Mouse (Mus musculus) c-Kit-negative CD71-positive TER-119-positive erythroid progenitor cells, embryonic 14.5 days (primary cell): Measurements from ENCODE around the gene Map2k2.
"Not testable (repeated sequence)": the region's sequence is repeated elsewhere in the genome, so short reads cannot be mapped to it uniquely, and the experiment has no call there.

Source experiments
- DNase-seq: peaks from one replicate; pipeline ENCODE4 v3.0.0-alpha.2; 2013; ENCODE audit warnings: low read depth, low spot score

The Map2k2 gene

DNA sequence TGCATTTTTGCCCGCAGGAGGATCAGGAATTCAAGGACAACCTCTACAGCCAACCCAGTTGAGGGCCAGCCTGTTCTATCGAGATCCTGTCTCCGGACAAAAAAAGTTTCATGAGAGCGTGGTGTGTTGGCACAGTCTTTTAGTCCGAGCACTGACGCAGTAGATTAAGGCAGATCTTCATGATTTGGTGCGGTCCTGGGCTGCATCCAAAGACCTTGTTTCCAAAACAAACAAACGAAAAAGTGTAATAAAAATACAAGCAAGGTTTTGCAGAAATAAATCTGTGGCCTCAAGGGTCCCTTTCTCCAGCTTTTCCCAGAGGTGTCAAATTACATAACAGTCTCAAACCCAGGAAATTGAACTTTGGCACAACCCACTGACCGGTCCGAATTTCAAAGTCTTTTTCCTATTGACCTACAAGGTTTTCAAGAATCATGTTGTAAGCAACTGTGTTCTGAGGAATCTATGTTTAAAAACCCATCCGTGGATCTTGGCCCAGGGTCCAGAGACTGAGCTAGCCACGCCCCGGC lies 70.3 kb downstream of the Map2k2 start:
- DNase-seq = no peak

DNA sequence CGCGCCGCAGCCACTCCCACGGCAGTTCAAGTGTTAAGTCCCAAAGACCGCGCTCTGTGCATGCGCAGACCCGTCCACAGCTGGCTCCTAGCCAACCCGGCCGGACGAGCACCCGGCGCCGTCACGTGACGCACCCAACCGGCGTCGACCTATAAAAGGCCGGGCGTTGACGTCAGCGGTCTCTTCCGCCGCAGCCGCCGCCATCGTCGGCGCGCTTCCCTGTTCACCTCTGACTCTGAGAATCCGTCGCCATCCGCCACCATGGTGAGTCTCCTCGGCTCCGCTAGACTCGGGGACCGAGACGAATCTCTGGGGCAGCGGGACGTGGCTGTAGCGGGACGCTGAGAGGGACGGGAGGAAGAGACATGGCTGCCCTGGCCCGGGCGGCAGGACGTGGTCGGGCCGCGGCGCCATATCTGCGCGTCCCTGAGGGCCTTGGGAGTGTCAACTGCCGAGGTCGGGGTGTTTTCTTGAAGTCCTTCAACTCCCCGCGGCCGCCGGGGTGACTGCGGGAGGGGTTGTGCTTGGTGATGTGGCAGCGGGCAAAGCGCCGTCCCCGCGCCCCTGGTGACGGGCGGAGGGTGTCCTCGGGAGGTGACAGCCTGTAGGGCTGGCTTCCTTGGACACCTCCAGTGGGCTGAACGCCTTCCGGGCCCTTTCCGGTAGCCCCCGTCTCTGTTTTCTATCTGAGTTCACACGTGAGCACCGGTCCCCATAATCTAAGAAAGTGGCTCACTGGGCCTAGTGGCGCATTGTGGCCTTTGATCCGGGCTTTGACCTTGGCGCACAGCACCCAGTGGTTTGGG lies 71.0 kb downstream of the Map2k2 start, which contains the start of gene Eef2:
Gene Eef2, plus strand, starts transcription at position 166 of the 806 bp plus-strand sequence.
- peak; percentile 95 for DNase-seq

DNA sequence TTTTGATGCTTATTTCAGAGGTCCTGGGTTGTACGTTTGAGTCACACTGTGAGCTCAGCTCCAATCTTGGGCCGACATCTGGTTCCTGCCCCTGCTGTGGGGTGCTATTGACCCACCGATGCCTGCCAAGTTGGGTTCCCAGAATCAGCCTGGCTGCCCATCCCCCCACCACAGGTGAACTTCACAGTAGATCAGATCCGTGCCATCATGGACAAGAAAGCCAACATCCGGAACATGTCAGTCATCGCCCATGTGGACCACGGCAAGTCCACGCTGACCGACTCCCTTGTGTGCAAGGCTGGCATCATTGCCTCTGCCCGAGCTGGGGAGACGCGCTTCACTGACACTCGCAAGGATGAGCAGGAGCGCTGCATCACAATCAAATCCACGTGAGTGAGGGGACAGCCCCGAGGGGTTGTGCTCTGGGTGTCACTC lies 71.8 kb downstream of the Map2k2 start:
- no peak for DNase-seq

DNA sequence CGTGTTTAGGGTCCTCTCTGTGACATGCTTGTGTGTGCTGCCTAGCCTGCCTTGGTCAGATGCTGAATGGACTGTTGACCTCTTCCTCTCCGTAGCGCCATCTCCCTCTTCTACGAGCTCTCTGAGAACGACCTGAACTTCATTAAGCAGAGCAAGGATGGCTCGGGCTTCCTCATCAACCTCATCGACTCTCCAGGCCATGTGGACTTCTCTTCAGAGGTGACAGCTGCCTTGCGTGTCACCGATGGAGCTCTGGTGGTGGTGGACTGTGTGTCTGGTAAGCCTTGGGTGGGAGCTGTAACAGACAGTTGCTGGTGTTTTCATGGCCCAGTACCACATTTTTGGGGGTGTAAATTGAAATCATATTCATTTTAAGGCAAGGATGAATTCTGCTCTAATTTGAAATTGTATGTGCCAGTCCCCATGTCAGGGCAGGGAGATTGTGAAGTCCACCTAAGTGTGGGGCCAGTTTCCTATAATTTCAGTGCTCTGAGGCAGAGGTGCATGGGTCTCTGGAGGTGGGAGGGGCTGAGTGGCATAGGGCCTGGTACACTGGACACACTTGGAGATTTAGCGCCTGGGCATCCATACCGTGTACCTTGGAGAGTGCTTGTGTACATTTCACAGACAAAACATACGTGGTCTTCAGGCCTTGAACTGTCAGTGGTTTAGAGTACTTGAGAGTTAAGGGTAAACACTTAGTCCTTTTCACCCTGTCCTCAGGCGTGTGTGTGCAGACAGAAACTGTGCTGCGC lies 72.4 kb downstream of the Map2k2 start:
- DNase-seq = no peak

DNA sequence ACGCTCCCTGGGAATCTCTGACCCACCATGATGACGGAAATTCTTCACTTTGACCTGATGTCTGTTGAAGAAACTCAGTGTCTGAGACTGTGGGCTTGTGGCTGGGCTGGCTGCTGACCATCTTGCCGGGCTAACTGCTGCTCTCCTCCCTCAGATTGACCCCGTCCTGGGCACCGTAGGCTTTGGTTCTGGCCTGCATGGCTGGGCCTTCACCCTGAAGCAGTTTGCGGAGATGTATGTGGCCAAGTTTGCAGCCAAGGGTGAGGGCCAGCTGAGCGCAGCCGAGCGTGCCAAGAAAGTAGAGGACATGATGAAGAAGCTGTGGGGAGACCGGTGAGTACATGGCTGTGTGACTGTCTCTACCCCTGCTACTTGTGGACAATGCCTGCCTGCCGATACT lies 73.2 kb downstream of the Map2k2 start:
- DNase-seq = no peak

DNA sequence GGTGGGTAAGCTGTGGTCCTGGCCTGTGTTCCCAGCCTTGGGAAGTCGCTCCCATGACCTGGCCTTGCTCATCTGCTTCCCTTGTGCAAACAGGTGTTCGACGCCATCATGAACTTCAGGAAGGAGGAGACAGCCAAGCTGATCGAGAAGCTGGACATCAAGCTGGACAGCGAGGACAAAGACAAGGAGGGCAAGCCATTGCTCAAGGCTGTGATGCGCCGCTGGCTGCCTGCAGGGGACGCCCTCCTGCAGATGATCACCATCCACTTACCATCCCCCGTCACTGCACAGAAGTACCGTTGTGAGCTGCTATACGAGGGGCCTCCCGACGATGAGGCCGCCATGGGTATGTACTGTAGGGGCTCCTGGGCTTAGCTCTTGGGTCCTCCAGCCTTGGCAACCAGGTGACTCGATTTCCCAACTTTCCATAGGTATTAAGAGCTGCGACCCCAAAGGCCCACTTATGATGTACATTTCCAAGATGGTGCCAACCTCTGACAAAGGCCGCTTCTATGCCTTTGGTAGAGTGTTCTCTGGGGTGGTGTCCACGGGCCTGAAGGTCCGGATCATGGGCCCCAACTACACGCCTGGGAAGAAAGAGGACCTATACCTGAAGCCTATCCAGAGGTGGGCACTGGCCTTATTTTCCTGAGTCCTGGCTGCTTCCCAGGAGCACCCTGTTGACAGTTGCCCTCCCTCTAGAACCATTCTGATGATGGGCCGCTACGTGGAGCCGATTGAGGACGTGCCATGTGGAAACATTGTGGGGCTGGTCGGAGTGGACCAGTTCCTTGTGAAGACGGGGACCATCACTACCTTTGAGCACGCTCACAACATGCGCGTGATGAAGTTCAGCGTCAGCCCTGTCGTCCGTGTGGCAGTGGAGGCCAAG lies 74.0 kb downstream of the Map2k2 start:
- no peak for DNase-seq

DNA sequence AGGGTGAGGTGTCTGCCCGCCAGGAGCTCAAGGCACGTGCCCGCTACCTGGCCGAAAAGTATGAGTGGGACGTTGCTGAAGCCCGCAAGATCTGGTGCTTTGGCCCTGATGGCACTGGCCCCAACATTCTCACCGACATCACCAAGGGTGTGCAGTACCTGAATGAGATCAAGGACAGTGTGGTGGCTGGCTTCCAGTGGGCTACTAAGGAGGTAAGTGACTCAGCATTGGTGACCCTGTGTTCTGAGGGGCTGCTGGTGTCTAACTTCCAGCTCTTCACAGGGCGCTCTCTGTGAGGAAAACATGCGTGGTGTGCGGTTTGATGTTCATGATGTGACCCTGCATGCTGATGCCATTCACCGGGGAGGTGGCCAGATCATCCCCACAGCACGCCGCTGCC lies 75.2 kb downstream of the Map2k2 start:
- no peak for DNase-seq

DNA sequence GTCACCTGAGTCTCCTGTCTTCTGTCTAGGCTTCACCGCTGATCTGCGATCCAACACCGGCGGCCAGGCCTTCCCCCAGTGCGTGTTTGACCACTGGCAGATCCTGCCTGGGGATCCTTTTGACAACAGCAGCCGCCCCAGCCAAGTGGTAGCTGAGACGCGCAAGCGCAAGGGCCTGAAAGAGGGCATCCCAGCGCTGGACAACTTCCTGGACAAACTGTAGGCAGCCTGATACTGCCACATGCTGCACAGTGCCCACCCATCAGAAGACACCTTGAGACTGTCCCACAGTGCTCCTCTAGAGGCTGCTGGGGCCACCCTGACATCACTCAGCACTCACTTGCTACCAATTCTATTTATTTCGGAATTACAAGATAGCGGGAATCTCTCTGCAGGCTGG lies 76.1 kb downstream of the Map2k2 start:
- not testable (repeated sequence) for DNase-seq

DNA sequence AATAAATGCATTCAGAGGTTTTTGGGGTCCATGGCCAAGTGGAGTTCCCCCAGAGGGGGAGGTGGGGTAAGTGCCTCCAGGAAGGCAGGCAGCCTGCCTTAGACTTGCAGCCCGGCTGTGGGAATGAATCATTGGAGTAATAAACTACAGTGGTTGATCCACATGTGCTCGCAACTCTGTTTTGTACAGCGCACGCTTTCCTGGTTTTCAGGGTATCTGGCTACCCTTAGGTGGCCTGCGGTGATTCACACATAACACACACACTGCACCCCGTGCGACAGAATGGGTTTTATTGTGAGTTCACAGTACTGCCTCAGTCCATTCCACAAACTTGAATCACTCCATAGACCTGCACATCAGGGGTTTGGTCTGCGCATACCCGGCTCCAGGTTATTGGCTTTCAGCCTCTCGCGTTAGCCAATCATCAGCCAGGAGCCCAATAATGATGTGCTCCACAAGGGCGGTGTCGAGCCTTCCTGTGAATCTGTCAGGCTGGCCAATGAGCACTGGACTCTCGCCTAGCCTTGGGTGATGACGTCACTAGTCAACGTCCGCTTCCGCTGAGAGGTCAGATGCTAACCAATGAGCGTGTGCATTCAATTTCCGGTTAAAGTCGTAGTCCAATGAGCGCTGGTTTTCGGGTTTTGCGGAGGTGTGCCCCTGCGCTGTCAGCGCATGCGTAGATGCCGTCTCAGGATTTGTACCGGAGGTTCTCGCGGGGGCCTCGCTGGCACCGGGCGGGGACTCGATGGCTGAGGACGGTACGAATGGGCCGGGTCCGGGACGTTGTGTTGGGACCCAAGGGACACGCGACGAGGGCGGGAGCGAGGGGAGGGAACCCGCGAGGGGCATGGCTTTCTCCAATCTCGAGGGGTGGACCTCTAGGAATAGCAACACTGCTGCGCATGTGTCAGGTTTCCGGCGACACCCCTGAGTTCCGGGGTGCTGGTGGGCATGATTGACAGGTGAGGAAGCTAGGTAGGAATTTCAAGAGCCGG lies 76.9 kb downstream of the Map2k2 start, which contains the start of gene Dapk3:
Gene Dapk3, plus strand, starts transcription at position 670 of the 998 bp plus-strand sequence.
- peak; percentile 97 for DNase-seq
